In the genomic region with DNA sequence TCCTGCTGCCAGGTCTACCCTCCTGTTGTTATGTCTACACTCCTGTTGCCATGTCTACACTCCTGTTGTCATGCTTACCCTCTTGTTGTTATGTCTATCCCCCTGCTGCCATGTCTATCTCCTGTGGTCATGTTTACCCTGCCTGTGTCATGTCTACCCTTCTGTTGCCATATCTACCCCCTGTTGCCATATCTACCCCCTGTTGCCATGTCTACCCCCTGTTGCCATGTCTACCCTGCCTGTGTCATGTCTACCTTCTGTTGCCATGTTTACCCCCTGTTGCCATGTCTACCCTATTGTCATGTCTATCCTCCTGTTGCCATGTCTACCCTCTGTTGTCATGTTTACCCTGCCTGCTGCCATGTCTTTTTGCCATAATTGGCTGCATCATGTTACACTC, we compare ENCODE assay signal across 15 mouse cellular contexts.
DNase-seq lines count a peak whose midpoint lies in the region; ATAC-seq and TF ChIP-seq lines count a peak whose summit lies in the region.
"Had no signal": no experiment of that assay in that cellular context is flagged by ENCODE, and none has a peak within 500 bp of the region (broad histone marks: within the 10 kb centered on the region; RNA-seq: fewer than 3 reads in every experiment).

No protein-coding gene starts in this region.

- peak; percentile 66 for DNase-seq in forebrain, postnatal 0 days
- DNase-seq in forebrain, embryonic 11.5 days (ENCODE audit: low spot score) = no peak
- DNase-seq in layer of hippocampus, postnatal 14 days (ENCODE audit: low spot score in 2 of 2) = peak; percentile 30 to 65
- no peak for DNase-seq in layer of hippocampus, adult 11-12 months (ENCODE audit: low spot score)
- DNase-seq in testis, postnatal 10 days (ENCODE audit: low spot score) = no peak
- DNase-seq in thymus, postnatal 25 days = no peak
- DNase-seq: adrenal gland, postnatal 36 days; cerebellum, postnatal 14 days; gastrocnemius, postnatal 36 days; kidney, adult 8-10 months; lung, postnatal 36 days; midbrain, embryonic 14.5 days had no signal

- no peaks in the 10 kb centered on the region for H3K9me3 ChIP-seq in forebrain, postnatal 0 days (ENCODE audit: low read length)
- no peaks in the 10 kb centered on the region for H3K9me3 ChIP-seq in forebrain, embryonic 11.5 days (ENCODE audit: control insufficient read depth, low read length)
- H3K9me3 ChIP-seq: limb, embryonic 13.5 days; liver, embryonic 15.5 days had no signal

- peak; percentile 93 for ATAC-seq in forebrain, postnatal 0 days
- no peak for ATAC-seq in forebrain, embryonic 11.5 days (replicated peaks; ENCODE audit: low FRiP score)

- no peaks in the 10 kb centered on the region for H3K36me3 ChIP-seq in forebrain, postnatal 0 days (ENCODE audit: insufficient read depth)
- no peaks in the 10 kb centered on the region for H3K36me3 ChIP-seq in forebrain, embryonic 11.5 days (ENCODE audit: control insufficient read depth, insufficient read depth, low read length)
- H3K36me3 ChIP-seq in testis, adult 2 months (ENCODE audit: control insufficient read depth, insufficient read depth, low read length) = no peaks in the 10 kb centered on the region
- H3K36me3 ChIP-seq: limb, embryonic 13.5 days; liver, embryonic 15.5 days had no signal

- TF ChIP-seq CTCF in forebrain, postnatal 0 days (IDR thresholded peaks at IDR 0.05; ENCODE audit: low read depth) = no peak
- no peak for TF ChIP-seq CTCF in testis, adult 2 months (IDR thresholded peaks at IDR 0.05; ENCODE audit: control insufficient read depth, insufficient read depth, insufficient replicate concordance, low read depth, low read length)

- no peak overlapping the region for H3K9ac ChIP-seq in forebrain, postnatal 0 days
- no peak overlapping the region for H3K9ac ChIP-seq in forebrain, embryonic 11.5 days (ENCODE audit: low read length)
- H3K9ac ChIP-seq: limb, embryonic 13.5 days; liver, embryonic 15.5 days had no signal

- no peak overlapping the region for H3K27ac ChIP-seq in forebrain, postnatal 0 days (ENCODE audit: low read depth, low read length)
- no peak overlapping the region for H3K27ac ChIP-seq in forebrain, embryonic 11.5 days (ENCODE audit: low read depth, low read length)
- no peak overlapping the region for H3K27ac ChIP-seq in testis, adult 2 months (ENCODE audit: control insufficient read depth, insufficient read depth, low read depth, low read length)
- H3K27ac ChIP-seq: limb, embryonic 13.5 days; liver, embryonic 15.5 days had no signal

- H3K4me2 ChIP-seq in forebrain, postnatal 0 days (ENCODE audit: low read depth) = no peak overlapping the region
- H3K4me2 ChIP-seq in forebrain, embryonic 11.5 days (ENCODE audit: low read depth, low read length, severe bottlenecking) = no peak overlapping the region
- H3K4me2 ChIP-seq: limb, embryonic 13.5 days; liver, embryonic 15.5 days had no signal

- H3K27me3 ChIP-seq in forebrain, postnatal 0 days (ENCODE audit: insufficient read depth, low read length) = no peaks in the 10 kb centered on the region
- no peaks in the 10 kb centered on the region for H3K27me3 ChIP-seq in forebrain, embryonic 11.5 days (ENCODE audit: control insufficient read depth, insufficient read depth, low read length)
- H3K27me3 ChIP-seq in testis, adult 2 months (ENCODE audit: control insufficient read depth, insufficient read depth, low read length) = no peaks in the 10 kb centered on the region
- H3K27me3 ChIP-seq: limb, embryonic 13.5 days; liver, embryonic 15.5 days had no signal

- TF ChIP-seq POLR2A in testis, adult 2 months (IDR thresholded peaks at IDR 0.05; ENCODE audit: control insufficient read depth, low read depth, low read length) = no peak

- H3K4me3 ChIP-seq in forebrain, postnatal 0 days (ENCODE audit: low read depth, low read length) = no peak overlapping the region
- no peak overlapping the region for H3K4me3 ChIP-seq in forebrain, embryonic 11.5 days (ENCODE audit: low read depth, low read length)
- peak overlapping the region; percentile 52; the same call in 1 of the 2 replicates for H3K4me3 ChIP-seq in testis, adult 2 months (ENCODE audit: control insufficient read depth, low read depth, low read length)
- H3K4me3 ChIP-seq: limb, embryonic 13.5 days; liver, embryonic 15.5 days had no signal

- no peaks in the 10 kb centered on the region for H3K4me1 ChIP-seq in forebrain, postnatal 0 days (ENCODE audit: insufficient read depth)
- H3K4me1 ChIP-seq in forebrain, embryonic 11.5 days (replicated peaks; ENCODE audit: control insufficient read depth, insufficient read depth, low read length) = no peaks in the 10 kb centered on the region
- peaks cover 12% of the 10 kb centered on the region for H3K4me1 ChIP-seq in testis, adult 2 months (ENCODE audit: control insufficient read depth, insufficient read depth, low read length)
- H3K4me1 ChIP-seq: liver, embryonic 15.5 days had no signal

Comparison
In these comparisons a context has a peak if more than half of its experiments do, and no peak if none do; other contexts are left out.
1. DNase-seq: peak in forebrain, postnatal 0 days (single experiment) and layer of hippocampus, postnatal 14 days (2 of 2); none in forebrain, embryonic 11.5 days (single experiment), layer of hippocampus, adult 11-12 months (single experiment), testis, postnatal 10 days (single experiment) and thymus, postnatal 25 days (single experiment).